Mouse (Mus musculus) heart, postnatal 4 days (tissue): ENCODE measurements at regions not wholly inside any gene's neighbourhood (a gene's known extent, or its start where the extent isn't known, plus 50 kb on each side); places are given as distances from the start of the nearest gene placed in this dataset.

Experiments used
- DNase-seq: peaks from one replicate; pipeline ENCODE4 v3.0.0; 2021

DNA sequence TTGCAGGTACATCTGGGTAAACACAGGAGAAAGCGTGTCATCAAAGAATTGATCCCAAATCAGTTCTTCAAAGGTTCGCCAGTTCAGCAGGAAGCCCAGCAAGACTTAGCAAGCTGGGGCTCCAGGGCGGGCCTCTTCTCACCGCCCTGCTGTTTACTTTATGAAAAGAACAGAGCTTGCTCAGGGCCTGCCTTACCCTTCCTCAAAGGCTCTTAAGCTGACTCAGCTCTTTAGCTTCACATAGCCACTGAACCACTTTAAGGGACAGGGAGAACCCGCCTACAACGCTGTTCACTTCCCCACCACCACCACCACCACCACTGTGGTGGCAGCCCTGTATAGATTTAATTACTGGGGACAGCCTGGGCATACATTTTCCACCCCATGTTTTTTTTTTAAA lies 148.5 kb downstream of the Clic5 start:
- no peak for DNase-seq

DNA sequence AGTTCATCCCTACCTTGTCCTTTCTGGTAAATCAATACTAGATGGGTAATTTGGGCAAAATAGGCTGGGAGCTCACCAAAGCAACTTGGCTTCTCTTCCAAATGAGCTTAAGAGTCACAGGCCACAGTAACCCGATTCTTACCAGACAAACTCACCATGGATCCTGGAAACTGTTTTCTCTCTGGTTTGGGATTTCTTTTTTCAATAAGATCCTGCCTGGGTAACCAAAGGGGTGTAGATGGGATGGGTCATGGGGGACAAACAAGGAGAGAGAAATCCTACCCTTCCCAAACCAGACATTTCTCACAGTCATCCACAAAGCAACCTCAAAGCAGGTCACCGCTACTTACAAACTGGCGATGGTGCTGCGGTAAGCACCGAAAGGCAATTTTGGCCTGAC lies 148.9 kb downstream of the Clic5 start:
- no peak for DNase-seq

DNA sequence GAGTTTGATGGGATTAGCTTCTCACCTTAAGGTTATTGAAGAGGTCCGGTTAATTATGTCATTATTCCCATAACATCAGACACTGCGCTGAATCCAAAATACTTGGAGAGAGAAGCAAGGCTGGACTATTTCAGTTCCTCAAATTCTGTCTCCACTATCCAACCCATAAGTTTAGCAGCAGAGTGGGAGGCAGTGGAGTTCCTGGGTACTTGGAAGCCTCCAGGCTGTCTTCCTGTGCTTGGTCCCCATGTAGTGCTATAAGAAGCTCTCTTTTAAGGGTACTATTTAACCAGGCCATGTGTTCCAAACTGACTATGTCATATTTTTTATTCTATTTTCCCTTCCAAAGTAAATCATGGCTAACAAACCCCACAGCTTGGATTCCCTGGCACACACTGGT lies 156.2 kb downstream of the Clic5 start:
- DNase-seq, result no peak

DNA sequence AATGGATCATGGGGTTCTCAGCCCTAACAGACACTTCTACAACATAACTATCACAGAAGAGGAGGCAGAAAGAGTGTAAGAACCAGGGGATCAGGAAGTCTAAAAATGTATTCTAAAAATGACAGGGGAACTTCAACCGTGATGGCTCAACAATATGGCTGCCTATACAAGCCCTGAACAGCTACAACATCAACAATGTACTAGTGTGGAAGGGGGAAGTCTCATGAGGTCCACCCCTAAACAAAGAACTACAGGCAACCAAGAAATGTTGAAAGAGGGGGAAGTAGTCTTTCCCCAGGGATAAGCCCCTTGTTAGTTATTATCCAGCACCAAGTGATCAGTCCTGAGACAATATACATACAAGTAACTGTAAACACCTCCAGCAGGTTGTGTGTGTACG lies 157.0 kb downstream of the Clic5 start:
- no peak for DNase-seq

DNA sequence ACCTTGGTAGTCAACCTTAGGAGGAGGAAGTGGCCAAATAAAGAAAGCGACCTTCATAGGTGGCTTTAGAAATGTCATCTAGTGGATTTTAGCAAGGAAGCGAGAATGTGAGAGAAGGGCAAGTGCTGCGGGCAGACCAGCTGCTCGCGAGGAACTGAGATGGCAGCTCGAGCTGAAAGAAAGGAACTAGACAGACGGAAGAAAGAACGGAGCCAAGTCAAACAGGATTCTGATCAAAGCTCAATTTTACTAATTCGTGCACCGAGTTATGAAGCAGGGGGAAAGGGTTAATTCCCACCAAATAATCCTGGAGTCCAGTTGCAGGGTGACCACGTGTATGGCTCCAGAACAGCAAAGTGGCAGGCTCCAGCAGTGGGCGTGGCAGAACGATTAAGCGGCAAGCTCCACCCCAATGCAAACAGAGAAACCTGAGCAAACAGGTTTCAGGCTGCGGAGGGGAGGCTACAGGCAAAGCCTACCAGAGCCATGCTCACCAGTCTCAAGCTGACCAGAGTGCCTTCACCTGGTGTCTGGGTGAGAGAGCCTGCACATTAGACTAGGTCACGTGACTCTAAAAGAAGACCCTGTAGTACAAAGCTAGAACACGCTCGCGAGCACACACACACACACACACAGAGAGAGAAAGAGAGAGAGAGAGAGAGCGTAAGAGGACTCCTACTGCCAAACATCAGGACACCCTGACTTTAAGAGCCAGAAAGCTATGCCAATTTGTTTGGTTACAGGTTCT lies 162.0 kb downstream of the Clic5 start:
- DNase-seq, result no peak

DNA sequence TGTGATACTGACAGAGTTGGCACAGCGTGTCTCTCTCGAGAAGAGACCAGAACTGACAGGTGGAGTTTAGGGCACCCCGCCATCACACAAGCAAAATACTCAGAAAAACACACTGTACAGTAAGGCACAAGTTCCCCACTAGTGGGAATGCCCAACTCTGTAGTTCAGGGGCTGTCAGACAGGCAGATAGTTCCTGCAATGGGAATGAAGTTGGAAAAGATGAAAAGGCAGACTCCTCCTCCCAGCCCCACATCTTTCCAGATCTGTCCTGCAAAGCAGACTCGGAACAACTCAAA lies 162.5 kb downstream of the Clic5 start:
- DNase-seq, result no peak

DNA sequence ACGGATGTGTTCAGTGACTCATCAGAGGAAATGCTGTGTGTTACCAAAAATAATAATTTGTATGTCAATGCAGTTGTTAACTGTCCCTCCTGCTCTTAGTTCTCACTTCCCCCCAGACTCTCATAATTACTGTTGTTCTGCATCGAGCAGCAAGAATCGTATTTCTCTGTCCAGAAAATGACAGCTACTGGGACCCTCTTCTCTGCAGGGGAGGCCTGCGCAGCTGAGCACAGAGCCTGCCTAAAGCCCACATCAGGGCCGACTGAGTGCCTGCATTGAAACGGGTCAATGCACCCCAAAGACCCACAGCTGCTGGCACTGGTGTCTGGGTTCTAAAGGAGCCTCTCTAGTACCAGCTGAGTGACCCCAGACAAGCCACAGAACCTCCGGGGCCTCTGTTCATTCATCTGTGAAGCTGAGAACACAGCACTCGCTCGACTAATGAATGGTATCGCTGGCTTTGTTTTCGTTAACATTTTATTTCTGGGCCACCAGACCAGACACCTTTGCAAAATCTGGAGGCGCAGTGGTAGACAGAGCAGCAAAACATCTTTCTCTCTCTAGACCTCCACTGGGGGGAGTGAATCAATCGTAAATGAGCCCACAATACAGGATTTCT lies 163.2 kb downstream of the Clic5 start:
- no peak for DNase-seq

DNA sequence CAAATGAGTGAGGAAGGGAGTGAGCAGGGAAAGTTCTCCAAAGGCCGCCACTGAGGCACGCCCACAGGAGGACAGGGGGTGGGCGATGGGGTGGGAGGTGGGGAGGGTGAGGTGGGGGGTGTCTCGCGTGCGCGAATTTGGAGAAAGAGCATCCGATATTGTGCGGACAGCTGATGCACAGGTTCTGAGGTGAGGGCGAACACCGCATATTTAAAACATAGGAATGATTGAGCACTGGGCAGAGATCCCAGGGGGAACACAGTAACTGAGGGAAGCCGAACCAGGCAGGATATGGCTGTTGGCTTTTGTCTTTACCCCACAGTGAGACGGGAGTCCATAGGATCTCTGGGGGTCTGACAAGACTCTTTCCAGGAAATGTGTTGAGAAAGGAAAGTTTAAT lies 163.8 kb downstream of the Clic5 start:
- DNase-seq, result no peak

DNA sequence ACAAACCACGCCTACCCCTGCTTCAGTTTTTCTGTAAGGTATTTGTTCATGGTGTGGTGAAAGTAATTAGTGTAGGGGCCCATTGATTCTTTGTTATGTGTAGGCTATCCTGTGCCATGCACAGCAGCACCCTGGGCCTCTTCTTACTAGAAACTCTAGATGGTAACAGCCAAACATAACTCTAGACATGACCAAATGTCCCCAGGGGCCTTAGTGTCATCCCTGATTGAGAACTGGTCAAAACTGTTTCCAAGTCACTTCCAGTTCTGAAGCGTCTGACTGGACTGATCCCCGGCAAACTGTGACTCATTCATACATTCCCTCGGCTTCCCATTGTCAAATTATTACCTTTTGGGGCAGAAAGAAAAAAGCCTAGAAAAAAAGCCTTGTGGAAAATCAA lies 174.7 kb downstream of the Clic5 start:
- DNase-seq, result no peak

DNA sequence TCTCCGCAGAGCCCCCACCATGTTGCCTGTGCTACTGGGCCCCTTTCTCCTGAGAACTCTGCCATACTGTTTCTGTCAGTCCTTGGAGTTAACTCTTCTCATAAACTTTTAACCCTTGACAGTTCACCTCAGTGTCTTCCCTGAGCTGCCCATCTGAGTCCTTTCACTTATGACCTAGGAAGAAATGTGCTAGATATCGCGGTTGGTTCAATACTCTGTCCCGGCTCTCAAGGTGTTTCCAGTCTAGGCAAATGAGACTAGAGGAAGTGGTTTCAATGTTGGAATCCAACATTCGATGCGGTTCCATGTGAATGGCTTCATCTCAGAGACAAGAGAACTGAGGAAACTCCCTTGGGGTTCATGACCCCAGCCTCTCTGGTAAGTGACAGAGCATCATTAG lies 176.1 kb downstream of the Clic5 start:
- no peak for DNase-seq

DNA sequence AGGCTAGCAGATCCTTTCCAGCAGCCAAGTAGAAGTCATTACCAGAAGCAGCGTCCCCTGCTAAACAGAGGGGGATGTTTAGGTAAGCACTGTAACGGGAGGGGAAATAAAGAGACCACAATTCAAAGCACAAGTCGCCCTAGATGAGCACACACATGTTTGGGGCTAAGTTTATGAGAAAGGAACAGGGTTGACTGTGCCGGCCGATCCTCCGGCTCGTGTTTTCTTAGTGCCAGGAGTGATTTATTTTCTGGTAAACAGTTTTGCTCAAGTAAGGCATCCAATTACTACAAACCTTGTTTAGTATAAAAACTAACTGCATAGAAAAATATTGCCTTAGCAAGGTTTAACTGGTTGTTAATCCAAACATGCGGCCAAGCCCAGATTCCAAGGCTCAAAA lies 178.1 kb downstream of the Clic5 start:
- DNase-seq, result no peak

DNA sequence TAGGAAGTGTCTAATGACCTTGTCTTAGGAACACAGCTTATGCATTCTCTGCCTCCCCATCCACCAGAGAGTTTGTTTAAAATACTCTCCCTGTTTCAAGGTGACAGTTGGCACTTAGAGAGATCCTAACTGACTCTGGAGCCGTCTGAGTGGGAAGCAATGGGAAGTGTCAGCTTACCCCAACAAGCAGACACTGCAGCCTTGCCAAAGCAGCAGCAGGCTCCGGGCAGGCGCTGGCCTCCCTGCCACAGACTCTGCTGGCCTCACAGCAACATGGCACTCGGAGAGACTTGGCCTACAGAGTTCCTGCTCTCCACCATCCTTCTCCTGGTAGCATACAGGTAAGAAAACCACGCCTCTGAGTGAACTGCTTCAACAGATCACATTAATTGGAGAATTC lies 179.2 kb downstream of the Clic5 start:
- DNase-seq, result peak; percentile 7

DNA sequence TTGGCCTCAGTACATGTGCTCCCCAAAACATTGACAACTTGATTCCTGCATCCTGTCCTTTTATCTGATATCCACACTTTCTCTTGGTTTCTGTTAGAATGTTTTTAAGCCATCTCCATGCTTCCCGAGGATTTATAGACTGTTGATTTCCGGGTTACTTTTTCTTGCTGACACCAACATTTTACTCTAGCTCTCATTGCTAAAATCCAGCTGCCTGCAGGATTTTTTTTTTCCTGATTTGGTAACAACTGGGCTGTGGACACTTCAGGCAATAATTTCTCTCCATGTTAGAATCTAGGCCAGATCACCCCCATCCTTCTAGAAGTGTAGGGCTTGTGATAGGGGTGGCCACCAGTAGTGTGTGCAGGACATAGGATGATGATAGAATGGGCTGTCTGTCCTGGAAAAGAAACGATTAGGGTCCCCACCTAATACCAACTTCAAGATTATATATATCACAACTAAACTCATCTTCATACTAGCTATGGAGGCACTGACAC lies 182.6 kb downstream of the Clic5 start:
- DNase-seq, result no peak

DNA sequence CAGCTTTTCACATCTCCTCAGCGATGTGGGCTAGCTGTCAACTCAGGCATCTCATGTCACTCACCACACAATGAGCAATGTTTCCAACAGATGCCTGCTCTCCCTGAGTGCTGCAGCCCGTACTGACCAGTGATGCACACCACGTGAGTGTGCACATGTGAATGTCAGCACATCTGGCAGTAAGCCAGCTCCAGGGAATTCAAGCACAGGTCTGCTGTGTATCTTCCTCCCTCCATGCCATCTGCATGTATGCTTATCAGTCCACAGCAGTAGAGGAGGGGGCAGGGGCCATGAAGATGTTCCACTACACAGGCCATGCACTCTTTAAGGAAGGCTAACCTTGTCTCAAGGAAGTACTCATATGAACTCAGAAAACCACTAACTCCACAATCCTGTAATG lies 183.2 kb downstream of the Clic5 start:
- DNase-seq, result peak; percentile 55

DNA sequence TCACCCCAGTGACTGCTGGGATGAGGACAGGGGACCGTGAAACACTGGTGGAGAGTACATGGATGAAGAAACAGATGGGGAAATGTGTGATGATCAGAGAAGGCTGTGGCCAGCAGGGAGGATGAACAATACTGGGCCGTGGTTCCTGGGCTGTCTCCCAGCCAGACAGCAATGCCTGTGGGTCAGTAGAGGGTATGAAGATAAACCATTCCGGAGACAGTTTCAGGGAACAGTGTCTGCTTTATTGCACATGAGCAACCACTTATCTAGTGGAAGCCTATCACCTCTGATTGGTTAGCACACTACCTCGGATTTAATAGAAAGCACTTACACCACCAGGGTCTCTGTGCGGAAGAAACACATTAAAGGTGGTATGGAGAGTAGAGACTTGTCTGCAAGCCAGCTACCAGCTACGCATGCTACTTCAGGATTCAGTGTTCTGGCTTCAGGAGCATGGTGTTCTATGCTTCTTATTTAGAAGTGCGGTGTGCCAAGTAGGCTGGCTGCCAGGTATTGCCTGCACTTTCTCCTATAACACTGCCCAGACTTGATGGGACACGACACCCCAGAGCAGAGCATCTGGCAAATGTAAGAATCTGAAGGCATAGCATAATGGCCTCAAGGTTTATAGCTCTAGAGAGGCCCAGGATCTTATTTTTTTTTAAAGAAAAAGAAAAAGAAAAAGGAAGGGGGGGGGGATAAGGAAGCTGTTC lies 185.5 kb downstream of the Clic5 start:
- peak; percentile 76 for DNase-seq

DNA sequence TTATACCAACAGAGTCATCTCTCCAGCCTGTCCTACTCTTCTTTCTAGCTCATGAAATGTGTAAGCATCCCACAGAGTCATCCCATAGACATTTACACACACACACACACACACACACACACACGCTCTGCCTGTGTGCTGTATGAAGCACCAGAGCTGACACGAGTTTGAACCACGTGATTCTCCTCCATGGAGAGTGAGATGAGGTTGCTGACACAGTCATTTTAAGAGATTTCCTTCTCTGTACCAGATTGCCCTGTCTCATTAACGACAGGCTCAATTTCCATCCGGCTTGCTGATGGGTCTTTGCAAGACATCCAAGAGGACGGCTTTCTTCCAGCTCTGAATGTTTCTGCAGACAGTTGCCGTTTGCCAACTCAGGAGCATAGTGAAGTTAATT lies 190.0 kb downstream of the Clic5 start:
- no peak for DNase-seq

DNA sequence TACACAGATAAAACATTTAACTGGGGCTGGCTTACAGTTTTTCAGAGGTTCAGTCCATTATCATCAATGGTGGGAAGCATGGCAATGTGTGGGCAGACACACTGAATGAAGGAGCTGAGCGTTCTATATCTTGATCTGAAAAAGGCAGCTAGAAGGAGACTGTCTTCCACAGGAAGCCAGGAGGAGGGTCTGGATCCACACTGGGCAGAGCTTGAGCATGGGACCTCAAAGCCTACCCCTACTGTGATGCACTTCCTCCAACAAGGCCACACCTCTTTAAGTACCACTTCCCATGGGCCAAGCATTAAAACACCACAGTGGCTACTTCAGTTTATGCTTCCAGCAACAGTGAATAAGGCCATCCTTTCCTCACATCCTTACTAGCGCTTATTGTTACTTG lies 200.5 kb downstream of the Clic5 start:
- no peak for DNase-seq

DNA sequence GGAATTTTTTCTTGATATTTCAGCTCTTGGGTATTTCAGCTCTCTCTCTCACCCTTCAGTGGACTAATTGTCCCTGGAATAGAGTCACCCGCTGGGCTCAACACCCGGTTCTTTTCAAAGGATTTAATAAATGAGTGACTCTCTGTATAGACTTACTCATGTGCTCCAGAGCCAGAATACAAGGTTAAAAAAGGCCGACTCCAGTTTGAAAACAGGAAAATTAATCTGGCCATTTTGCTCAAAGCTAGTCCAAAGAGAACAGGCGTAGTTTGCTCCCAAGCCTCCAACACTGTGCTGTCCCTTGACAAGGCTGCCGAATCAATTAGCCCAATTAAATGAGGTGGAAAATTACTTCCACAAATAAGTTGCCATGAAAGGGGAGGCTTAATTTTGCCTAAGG lies 209.4 kb downstream of the Clic5 start:
- DNase-seq, result no peak

DNA sequence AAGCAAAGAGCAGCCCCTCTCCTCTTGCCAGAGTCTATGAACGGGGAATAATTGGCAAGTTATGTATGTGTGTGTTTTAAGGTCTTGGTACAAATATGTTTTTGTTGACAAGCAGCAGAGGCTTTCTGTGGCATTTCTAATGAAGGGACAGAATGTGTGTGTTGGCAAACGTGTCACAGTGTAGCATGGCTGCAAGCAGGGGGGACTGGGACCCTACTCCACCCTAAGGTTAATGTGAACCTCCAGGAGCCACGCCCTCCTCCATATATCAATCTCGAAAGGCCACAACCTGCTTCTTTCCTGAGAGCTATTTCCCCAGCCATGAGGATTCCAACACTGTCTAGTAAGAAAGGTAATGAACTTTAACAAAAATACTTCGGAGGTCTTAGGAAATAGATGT lies 209.8 kb downstream of the Clic5 start:
- DNase-seq, result no peak

DNA sequence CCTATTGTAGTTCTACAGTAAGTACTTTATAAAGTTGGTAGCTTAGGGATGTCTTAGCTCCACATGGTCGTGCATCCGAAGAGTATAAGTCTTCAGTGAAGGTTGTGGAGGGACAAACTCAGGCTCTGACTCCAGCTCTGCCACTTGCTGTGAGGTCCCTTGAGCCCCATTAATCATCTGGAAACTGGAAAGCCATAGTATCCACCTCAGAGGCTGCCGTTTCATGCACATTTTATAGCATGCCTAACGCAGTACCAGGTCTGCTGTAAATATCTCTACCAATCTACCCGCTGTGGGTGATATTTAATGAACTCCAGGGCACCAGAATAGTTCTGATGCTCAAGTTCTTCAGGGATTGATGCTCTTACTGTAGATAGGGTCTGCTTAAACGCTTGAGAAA lies 216.5 kb downstream of the Clic5 start:
- no peak for DNase-seq

DNA sequence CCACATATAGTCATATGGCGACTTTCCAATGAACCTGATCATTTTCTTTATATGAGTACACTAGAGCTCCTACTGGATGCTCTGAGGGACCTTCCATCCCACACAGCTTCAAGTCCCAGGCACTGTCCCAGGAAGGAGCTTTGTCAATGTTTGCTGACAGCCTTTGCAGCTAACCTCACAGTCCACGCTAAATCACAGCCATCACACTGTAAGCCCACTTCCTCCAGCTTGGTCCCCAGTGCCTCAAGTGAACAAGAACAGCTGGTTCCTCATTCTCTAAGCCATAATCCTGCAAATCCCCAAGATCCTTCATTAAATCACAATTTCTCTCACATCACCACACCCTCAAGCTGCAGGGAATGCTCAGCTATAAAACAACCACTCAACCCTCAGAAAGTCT lies 222.6 kb downstream of the Clic5 start:
- no peak for DNase-seq

DNA sequence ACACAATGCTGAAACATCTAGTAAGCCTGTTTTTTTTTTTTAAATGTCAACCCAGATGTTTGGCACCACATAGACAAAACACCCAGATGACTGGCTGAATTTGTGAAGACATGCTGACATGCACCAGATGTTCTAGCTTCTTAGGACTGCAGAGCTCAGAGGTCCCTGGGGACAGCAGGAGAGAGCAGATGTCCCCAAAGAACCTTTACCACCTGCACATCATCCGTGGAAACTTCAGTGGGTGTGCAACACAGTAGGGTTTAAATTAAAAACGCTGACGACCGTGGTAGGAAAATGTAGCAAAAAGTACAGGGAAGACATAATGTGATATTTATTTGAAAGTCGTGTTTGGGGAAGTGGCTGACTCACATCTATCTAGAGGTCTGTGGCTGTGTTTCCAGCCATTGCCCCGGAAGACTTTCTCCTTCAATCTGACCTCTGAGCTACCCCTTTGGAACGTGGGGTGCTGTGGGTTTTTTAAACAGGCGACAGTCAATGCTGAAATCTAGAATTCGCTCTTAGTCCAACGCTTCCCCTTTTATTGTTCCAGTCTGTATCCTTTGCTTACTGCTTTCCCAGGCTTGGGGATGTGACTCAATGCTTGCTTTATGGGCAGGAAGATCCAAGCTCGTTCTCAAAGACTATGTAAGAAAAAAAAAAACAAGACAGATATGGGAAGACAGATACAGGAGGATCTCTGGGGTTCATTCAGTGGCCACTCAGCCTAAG lies 230.5 kb downstream of the Clic5 start:
- DNase-seq, result peak; percentile 23

DNA sequence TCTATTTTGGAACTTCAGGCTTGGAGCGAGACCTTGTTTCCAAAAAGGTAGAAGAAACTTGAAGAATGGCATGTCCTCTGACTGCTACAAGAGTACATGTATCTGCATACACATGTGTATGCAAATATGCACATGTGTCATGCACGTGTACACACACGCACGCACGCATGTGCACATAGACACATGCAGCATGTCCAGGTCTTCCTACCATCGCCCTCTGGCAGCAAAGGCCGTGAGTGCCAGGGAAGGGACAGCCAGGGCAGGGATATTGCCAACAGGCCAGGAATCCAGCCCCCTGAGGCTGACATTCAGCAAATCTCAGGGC lies 231.0 kb downstream of the Clic5 start:
- no peak for DNase-seq
